Mouse (Mus musculus): ENCODE data around the gene Ms4a1. TPM values are rescaled to one million over a fixed set of nuclear protein-coding genes. Genes with fewer than 3 reads are reported as not detected.
"Not testable (repeated sequence)": the region's sequence is repeated elsewhere in the genome, so short reads cannot be mapped to it uniquely, and the experiment has no call there.

Ms4a1 gene
- polyA plus RNA-seq (2016; fragmentation: Nextera tagmentation; extraction: Ambion mirVana): not detected in 2 replicates

DNA sequence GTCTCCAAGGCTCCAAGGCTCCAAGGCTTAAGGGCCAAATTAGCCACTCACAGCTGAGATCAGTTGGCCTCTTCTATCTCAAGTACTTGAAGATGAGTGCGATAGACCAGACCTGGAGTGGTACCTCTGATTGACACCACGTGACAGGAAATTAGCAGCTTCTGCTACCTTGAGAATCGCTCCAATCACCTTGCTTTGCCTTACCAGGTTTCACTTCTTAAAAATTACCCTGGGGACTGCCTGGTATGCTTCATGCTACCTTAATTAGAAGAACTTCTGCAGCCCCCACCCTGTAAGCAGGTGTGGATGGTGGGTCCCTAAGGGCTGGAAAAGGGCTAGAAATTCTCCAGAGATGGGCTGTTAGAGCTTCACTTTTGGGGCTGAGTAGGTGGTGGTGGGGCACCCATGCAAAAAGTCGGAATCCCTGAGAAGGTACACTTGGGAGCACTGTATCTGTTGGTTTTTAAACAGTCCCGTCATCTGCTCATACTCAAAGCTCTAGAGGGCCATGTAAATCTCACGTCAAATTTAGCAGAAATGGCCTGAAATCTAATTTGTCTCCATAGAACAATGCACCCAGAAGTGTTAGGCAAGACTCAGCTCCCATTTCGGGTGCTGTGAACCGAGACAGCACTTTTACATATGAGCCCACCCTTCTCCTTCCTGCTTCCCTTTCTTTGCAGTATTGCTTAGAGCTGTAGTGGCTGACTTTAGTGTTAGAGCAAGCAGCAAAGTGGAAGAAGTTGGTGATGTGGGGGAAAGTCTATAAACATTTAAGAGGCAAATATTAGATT is at the start of gene Ms4a1:
Gene Ms4a1, minus strand, starts transcription at position 190 of the 794 bp plus-strand sequence.
- Histone ChIP-seq H3K36me3 (no peaks in the 10 kb centered on the region), H3K27ac (no peak within 1 kb of the TSS), H3K27me3 (ENCODE audit: insufficient read depth, poor library complexity, severe bottlenecking) (no peaks in the 10 kb centered on the region), H3K4me1 (replicated peaks) (no peaks in the 10 kb centered on the region), H3K9me3 (no peaks in the 10 kb centered on the region), H3K4me3 (no peak within 1 kb of the TSS)
- DNase-seq (ENCODE audit: low spot score): no peak
- 88% methylated on average over 8 of the region's 8 CpGs for WGBS

DNA sequence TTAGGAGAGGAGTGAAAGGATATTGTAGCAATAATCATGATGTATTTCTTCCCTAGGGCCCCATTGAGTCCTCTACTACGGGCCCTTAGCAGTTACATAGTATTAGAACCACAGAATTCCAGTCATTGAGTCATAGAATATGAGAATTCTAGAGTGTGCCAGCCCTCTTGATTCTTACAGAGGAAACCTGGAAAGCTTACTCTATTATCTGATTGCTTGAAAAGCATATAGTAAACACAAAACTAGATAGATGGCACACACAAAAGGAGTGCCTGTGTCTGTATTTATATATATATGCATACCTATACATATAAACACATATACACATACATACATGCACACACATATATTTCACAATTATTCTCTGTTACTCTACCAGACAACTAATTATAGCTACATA is 48.3 kb upstream of the Ms4a1 start, which contains the start of gene Ms4a14:
Gene Ms4a14, minus strand, starts transcription at position 101 of the 400 bp plus-strand sequence.
- WGBS: 88% methylated on average over 1 of the region's 1 CpGs
- no peak for DNase-seq (ENCODE audit: low spot score)
- Histone ChIP-seq H3K4me3 (no peak within 1 kb of the TSS), H3K4me1 (replicated peaks) (no peaks in the 10 kb centered on the region), H3K27me3 (ENCODE audit: insufficient read depth, poor library complexity, severe bottlenecking) (no peaks in the 10 kb centered on the region), H3K9me3 (no peaks in the 10 kb centered on the region), H3K27ac (no peak within 1 kb of the TSS), H3K36me3 (no peaks in the 10 kb centered on the region)

DNA sequence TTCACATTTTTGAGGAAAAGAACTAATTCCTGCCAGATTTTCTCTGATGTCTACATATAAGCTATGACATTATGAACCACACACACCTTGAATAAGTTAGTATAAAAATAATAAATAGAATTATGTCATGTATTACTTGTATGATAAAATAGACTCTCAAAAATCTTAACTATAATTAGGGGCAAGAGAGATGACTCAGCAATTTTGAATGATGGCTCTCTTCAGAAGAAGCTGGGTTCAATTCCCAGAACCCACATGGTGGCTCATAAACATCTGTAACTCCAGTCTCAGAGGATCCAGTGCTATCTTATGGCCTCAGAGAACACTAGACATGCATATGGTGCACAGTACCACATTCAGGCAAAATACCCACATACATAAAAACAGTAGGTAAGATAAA is 42.8 kb upstream of the Ms4a1 start:
- H3K27me3 ChIP-seq (ENCODE audit: insufficient read depth, poor library complexity, severe bottlenecking): no peaks in the 10 kb centered on the region
- no peaks in the 10 kb centered on the region for H3K4me1 ChIP-seq (replicated peaks)
- H3K4me3 ChIP-seq: no peak overlapping the region
- no peak for DNase-seq (ENCODE audit: low spot score)
- H3K36me3 ChIP-seq: no peaks in the 10 kb centered on the region
- H3K27ac ChIP-seq: no peak overlapping the region
- H3K9me3 ChIP-seq: no peaks in the 10 kb centered on the region

DNA sequence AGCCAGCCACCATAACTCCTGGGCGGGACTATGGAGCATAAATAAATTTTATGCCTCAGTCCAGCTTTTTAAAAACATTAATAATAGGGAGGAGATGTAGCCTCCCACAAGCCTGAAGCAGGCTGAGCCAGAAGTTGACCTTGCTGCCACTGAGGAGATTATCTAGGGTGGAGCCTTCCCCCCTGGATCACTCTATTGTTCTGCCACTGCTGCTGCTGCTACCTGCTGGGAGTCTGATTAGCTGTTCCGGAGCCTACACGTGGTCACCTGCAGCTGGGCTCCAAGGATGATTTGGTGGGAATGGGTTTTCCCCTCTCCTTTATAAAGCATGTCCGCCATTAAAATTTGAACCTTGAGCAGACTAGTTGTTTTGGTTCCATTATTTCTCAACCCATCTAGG is 33.5 kb upstream of the Ms4a1 start:
- not testable (repeated sequence) for H3K27me3 ChIP-seq (ENCODE audit: insufficient read depth, poor library complexity, severe bottlenecking); DNase-seq (ENCODE audit: low spot score); H3K27ac ChIP-seq; H3K36me3 ChIP-seq; H3K4me1 ChIP-seq (replicated peaks); H3K9me3 ChIP-seq; H3K4me3 ChIP-seq
- WGBS: 47% methylated on average over 4 of the region's 4 CpGs

DNA sequence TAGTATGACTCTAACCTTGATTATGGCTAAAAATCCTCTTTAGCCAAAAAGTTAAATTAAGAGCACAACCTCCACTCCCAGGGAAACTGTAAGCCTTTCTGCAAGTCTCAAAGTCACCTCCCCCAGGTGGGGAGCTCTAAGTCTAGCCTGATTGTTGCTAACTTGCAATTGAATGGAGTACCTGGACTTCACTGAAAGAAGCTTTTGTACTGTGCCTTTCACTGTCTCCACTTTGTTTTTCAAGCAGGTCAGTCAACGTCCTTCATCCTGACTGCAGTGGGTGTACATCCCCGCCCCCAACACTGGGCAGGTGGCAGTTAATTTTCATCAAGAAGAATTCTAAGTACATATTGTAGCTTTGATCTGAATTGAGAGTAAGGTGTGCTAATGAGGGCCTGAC is 32.9 kb upstream of the Ms4a1 start:
- H3K27ac ChIP-seq: no peak overlapping the region
- H3K27me3 ChIP-seq (ENCODE audit: insufficient read depth, poor library complexity, severe bottlenecking): no peaks in the 10 kb centered on the region
- no peak overlapping the region for H3K4me3 ChIP-seq
- H3K4me1 ChIP-seq (replicated peaks): no peaks in the 10 kb centered on the region
- H3K9me3 ChIP-seq: no peaks in the 10 kb centered on the region
- DNase-seq (ENCODE audit: low spot score): no peak
- no peaks in the 10 kb centered on the region for H3K36me3 ChIP-seq
- WGBS: 40% methylated on average over 2 of the region's 2 CpGs

DNA sequence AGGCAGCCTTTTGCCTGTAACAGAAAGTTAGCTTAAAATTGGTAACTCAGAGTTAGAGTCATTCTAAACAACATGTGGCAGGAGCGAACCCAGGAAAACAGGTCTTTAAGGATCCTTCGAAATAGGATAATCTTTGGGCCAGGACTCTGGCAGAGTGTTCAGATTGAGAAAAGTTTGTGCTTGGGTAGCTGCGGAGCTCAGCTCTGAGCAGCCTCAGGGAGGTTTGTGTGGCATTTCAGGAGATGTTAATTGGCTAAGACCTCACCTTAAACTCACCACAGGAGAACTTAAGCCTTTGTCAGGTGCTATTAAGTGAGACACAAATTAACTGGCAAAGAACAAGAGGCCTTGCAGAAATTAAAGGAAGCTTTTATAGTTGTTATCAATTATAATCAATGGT is 27.6 kb upstream of the Ms4a1 start:
- WGBS: 9% methylated on average over 3 of the region's 3 CpGs
- not testable (repeated sequence) for H3K27ac ChIP-seq; H3K36me3 ChIP-seq; H3K27me3 ChIP-seq (ENCODE audit: insufficient read depth, poor library complexity, severe bottlenecking); H3K4me1 ChIP-seq (replicated peaks); H3K9me3 ChIP-seq
- H3K4me3 ChIP-seq: peak overlapping the region; percentile 46
- DNase-seq (ENCODE audit: low spot score): peak; percentile 6

DNA sequence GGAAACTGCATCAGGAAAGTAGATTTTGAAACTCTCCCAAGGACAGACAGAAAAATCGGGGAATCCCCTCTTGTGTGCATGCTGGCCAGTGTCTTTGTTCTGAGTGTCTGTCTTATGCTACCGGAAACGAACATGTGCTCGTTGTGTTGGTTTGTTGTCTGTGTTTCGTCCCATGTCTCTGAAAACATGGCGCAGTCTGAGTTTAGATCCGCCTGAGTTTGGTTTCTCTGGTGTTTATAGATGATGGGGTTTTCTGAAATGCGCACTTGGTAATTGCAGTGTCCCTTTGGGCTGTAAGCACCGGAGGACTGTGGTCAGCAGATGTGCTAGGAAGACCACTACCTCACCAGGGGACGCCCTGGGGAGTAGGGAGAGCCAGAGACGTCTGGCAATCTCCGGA is 26.9 kb upstream of the Ms4a1 start:
- Histone ChIP-seq H3K9me3 (no peaks in the 10 kb centered on the region), H3K4me1 (replicated peaks) (0 out of 2 replicates have a peak, but pooled peaks cover 3% of the 10 kb centered on the region), H3K27me3 (ENCODE audit: insufficient read depth, poor library complexity, severe bottlenecking) (no peaks in the 10 kb centered on the region), H3K36me3 (no peaks in the 10 kb centered on the region), H3K27ac (peak overlapping the region; percentile 80), H3K4me3 (peak overlapping the region; percentile 46)
- peak; percentile 41 for DNase-seq (ENCODE audit: low spot score)
- 13% methylated on average over 12 of the region's 12 CpGs for WGBS

DNA sequence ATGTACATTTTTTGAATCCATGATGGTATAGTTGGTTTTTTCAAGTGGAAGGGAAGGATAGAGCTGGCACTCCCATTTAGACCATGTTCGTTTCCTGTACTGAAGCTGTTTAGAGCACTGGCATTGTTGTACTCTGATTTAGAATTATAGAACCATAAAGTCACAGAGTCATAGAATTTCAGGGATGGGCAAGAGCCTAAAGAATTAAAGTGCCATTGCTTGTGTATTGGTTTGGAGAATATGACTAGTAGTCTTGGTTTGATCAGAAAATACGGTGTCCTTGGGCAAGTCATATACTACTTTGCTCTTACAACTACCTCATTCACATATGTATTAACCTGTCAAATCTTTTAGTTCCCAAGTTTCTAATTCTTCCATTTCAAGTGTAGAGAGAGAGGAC is 17.7 kb upstream of the Ms4a1 start, which contains the start of gene Ms4a5:
Gene Ms4a5, minus strand, starts transcription at position 101 of the 400 bp plus-strand sequence.
- H3K4me1 ChIP-seq (replicated peaks): no peaks in the 10 kb centered on the region
- H3K9me3 ChIP-seq: no peaks in the 10 kb centered on the region
- 88% methylated on average over 2 of the region's 2 CpGs for WGBS
- no peaks in the 10 kb centered on the region for H3K27me3 ChIP-seq (ENCODE audit: insufficient read depth, poor library complexity, severe bottlenecking)
- DNase-seq (ENCODE audit: low spot score): no peak
- H3K27ac ChIP-seq: no peak within 1 kb of the TSS
- H3K36me3 ChIP-seq: no peaks in the 10 kb centered on the region
- H3K4me3 ChIP-seq: no peak within 1 kb of the TSS

DNA sequence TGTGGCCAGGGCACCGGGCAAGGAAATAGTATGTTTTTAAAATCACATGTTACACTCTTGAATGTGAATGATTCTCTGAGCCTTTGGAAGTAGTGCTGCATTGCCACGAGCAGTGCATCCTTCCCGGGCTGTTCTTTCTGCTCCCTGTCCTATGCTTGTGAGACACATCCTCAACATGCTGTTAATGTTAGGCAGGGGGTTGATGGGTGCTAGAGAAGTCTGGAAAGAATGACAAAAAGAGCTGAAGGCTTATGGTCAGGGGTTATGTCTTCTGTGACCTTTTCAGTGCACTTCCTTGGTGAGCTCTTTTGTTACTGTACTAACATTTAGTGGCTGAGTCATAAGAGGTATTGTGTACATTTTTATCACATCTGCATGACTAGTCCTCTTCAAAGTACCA is 14.2 kb upstream of the Ms4a1 start:
- Histone ChIP-seq H3K36me3 (no peaks in the 10 kb centered on the region), H3K27me3 (ENCODE audit: insufficient read depth, poor library complexity, severe bottlenecking) (no peaks in the 10 kb centered on the region), H3K4me3 (no peak overlapping the region), H3K9me3 (no peaks in the 10 kb centered on the region), H3K4me1 (replicated peaks) (no peaks in the 10 kb centered on the region), H3K27ac (no peak overlapping the region)
- no peak for DNase-seq (ENCODE audit: low spot score)
- 85% methylated on average over 3 of the region's 3 CpGs for WGBS

DNA sequence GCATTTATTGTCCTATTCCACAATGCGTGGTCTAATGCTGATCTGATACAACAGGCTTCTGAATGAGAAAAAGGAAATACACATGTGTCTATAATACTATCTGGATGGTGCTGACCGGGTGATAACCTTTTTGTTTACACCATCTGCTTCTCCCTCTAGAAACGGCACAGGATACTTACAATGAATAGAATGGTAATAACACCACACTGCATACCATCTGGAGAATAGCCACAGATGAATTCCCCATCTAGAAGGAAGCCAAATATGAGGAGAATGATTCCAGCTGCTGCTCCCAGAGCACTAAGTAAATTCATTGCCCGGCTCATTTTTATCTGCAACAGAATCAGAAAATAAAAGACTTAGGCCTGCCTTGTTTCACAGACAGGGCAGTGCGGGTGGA is 10.4 kb upstream of the Ms4a1 start:
- no peaks in the 10 kb centered on the region for H3K4me1 ChIP-seq (replicated peaks)
- H3K9me3 ChIP-seq: no peaks in the 10 kb centered on the region
- 77% methylated on average over 5 of the region's 5 CpGs for WGBS
- no peak overlapping the region for H3K27ac ChIP-seq
- H3K27me3 ChIP-seq (ENCODE audit: insufficient read depth, poor library complexity, severe bottlenecking): no peaks in the 10 kb centered on the region
- H3K4me3 ChIP-seq: no peak overlapping the region
- no peak for DNase-seq (ENCODE audit: low spot score)
- H3K36me3 ChIP-seq: no peaks in the 10 kb centered on the region

DNA sequence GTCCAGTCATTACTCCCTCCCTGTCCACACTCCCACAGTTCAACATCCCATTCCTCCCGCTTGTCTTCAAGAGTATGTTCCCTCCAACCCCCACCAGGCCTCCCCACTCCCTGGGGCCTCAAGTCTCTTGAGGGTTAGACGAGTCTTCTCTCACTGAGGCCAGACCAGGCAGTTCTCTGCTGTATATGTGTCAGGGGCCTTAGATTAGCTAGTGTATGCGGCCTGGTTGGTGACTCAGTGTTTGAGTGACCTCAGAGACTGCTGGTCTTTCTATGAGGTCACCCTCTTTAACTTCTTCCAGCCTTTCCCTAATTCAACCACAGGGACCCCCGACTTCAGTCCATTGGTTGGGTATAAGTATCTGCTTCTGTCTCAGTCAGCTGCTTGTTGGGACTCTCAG is 915 bp upstream of the Ms4a1 start:
- Histone ChIP-seq H3K27me3 (ENCODE audit: insufficient read depth, poor library complexity, severe bottlenecking) (no peaks in the 10 kb centered on the region), H3K27ac (no peak overlapping the region), H3K4me1 (replicated peaks) (no peaks in the 10 kb centered on the region), H3K4me3 (no peak overlapping the region), H3K36me3 (no peaks in the 10 kb centered on the region), H3K9me3 (no peaks in the 10 kb centered on the region)
- no peak for DNase-seq (ENCODE audit: low spot score)
- WGBS: 80% methylated on average over 4 of the region's 4 CpGs

DNA sequence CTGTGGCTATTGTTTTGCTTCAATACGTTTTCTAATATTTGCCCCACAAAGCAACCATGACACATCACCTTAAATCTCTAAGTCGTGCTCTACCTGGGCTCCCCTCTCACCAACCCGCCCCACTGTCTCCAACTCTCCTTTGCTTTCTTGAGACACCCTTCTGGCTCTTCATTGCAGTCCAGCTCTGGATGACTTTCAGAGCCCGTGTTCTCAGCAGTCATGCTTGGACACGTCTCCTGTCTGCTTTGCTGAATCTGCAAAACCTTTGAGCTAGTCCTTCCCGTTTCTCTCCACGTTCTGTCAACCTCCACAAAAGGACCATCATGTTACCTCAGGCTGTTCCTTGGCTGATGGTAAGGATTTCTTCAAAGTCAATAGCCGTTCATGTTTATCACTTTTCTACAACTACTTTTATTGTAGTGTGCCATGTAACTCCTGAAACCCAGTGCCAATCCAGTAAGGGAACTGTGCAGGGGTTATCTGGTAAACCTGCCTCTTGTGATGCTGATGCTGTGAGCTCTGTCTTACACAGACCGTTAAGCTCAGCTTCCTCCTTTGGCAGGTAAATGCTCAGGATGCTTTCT is 1.3 kb downstream of the Ms4a1 start:
- Histone ChIP-seq H3K27ac (no peak overlapping the region), H3K4me1 (replicated peaks) (no peaks in the 10 kb centered on the region), H3K36me3 (no peaks in the 10 kb centered on the region), H3K27me3 (ENCODE audit: insufficient read depth, poor library complexity, severe bottlenecking) (no peaks in the 10 kb centered on the region), H3K4me3 (no peak overlapping the region), H3K9me3 (no peaks in the 10 kb centered on the region)
- no peak for DNase-seq (ENCODE audit: low spot score)
- 86% methylated on average over 9 of the region's 9 CpGs for WGBS

DNA sequence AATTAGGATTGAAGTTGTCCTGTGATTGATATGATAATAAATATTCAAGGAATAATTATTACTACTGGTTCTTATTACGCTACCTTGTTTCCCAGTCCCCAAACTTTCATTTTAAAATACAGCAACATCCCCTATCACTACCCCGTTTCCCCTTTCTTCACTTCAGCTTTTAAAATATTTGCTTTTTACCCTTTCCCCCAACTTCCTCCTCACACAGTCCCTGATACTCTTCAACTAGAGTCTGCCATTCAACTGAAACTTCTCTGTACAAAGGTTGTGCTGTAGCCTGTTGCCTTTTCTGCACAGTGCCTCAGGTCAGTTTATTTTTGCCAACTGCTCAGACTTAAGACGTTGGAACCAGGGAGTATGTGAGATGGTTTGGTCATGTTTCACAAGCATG is 2.5 kb downstream of the Ms4a1 start:
- H3K27ac ChIP-seq: no peak overlapping the region
- no peaks in the 10 kb centered on the region for H3K36me3 ChIP-seq
- WGBS: 88% methylated on average over 3 of the region's 3 CpGs
- H3K27me3 ChIP-seq (ENCODE audit: insufficient read depth, poor library complexity, severe bottlenecking): no peaks in the 10 kb centered on the region
- no peak for DNase-seq (ENCODE audit: low spot score)
- no peak overlapping the region for H3K4me3 ChIP-seq
- H3K4me1 ChIP-seq (replicated peaks): no peaks in the 10 kb centered on the region
- H3K9me3 ChIP-seq: no peaks in the 10 kb centered on the region
